Mouse (Mus musculus) heart, embryonic 13.5 days (tissue): ENCODE results near the gene Plbd2. TPM values are rescaled to one million over a fixed set of nuclear protein-coding genes. Genes with fewer than 3 reads are reported as not detected.
"Not testable (repeated sequence)": the region's sequence is repeated elsewhere in the genome, so short reads cannot be mapped to it uniquely, and the experiment has no call there.

ENCODE experiments used
- ATAC-seq: fragments of 200-750 bp; cut with Nextera tagmentation; 2 replicates; pipeline ENCODE4 v1.8.0; 2017; ENCODE audit warnings: moderate TSS enrichment; ENCODE audit not compliant: insufficient number of reproducible peaks, low FRiP score, low TSS enrichment; ENCODE audit errors: extremely low read depth
- H3K27ac ChIP-seq: fragments of 300-500 bp; sonication (generic); replicated peaks from 2 replicates; pipeline ENCODE4 v1.5.1; 2015; ENCODE audit warnings: moderate library complexity, mild to moderate bottlenecking, inconsistent platforms
- H3K27me3 ChIP-seq: fragments of 300-500 bp; sonication (generic); replicated peaks from 2 replicates; pipeline ENCODE4 v1.6.1; 2015; ENCODE audit warnings: mild to moderate bottlenecking, inconsistent platforms
- H3K36me3 ChIP-seq: fragments of 300-500 bp; sonication (generic); 2 replicates; pipeline ENCODE4 v1.6.1; 2015; ENCODE audit warnings: mild to moderate bottlenecking, inconsistent platforms
- H3K4me1 ChIP-seq: fragments of 300-500 bp; sonication (generic); 2 replicates; pipeline ENCODE4 v1.6.1; 2015; ENCODE audit warnings: inconsistent platforms
- H3K4me2 ChIP-seq: fragments of 300-500 bp; sonication (generic); 2 replicates; pipeline ENCODE4 v1.6.1; 2015; ENCODE audit warnings: inconsistent platforms, mild to moderate bottlenecking, moderate library complexity
- H3K4me3 ChIP-seq: fragments of 300-500 bp; sonication (generic); 2 replicates; pipeline ENCODE4 v1.5.1; 2015; ENCODE audit warnings: moderate library complexity, mild to moderate bottlenecking, inconsistent platforms
- H3K9ac ChIP-seq: fragments of 300-500 bp; sonication (generic); 2 replicates; pipeline ENCODE4 v1.6.1; 2015; ENCODE audit warnings: inconsistent platforms, mild to moderate bottlenecking, moderate library complexity
- H3K9me3 ChIP-seq: fragments of 300-500 bp; sonication (generic); 2 replicates; pipeline ENCODE4 v1.6.1; 2016; ENCODE audit warnings: inconsistent platforms
- WGBS: fragments of 180-500 bp; shearing (Covaris S2); methylation state at CpG from one replicate; pipeline ENCODE4 v1.1.7; 2015; ENCODE audit warnings: mixed read lengths; 5-methylcytosine and 5-hydroxymethylcytosine counted together
- polyA plus RNA-seq: library from polyadenylated mRNA; unstranded; fragments of >200 nt; fragmentation: Nextera tagmentation; extraction: Ambion mirVana; gene quantifications from 2 replicates; pipeline ENCODE4 v1.2.1, GENCODE M21; 2015

The Plbd2 gene
- polyA plus RNA-seq, 1 experiment from 2014 or later: 41.5 TPM

- Histone ChIP-seq H3K9ac (peak within 1 kb of the TSS; percentile 77), H3K27me3 (peaks cover 6% of the 10 kb centered on the region; the same call in 1 of the 2 replicates), H3K27ac (no peak within 1 kb of the TSS), H3K4me3 (peak within 1 kb of the TSS; percentile 60), H3K9me3 (no peaks in the 10 kb centered on the region), H3K4me2 (peak within 1 kb of the TSS; percentile 72), H3K36me3 (no peaks in the 10 kb centered on the region), H3K4me1 (peaks cover 41% of the 10 kb centered on the region)
- under 1% methylated on average over 36 of the region's 36 CpGs for WGBS
- peak; percentile 89 for ATAC-seq
Measured at GRCm38 (mm10) chr5:120510982-120511642, 7.7 kb upstream of the Plbd2 start, which contains the start of gene Slc8b1. Gene Slc8b1, plus strand, starts transcription at chr5:120511168.

- Histone ChIP-seq H3K4me1 (peaks cover 38% of the 10 kb centered on the region), H3K36me3 (no peaks in the 10 kb centered on the region), H3K9ac (no peak overlapping the region), H3K9me3 (no peaks in the 10 kb centered on the region), H3K27me3 (peaks cover 4% of the 10 kb centered on the region; the same call in 1 of the 2 replicates), H3K4me3 (no peak overlapping the region), H3K4me2 (no peak overlapping the region), H3K27ac (no peak overlapping the region)
- WGBS: 59% methylated on average over 4 of the region's 4 CpGs
- no peak for ATAC-seq
Measured at GRCm38 (mm10) chr5:120507311-120507710, 3.9 kb upstream of the Plbd2 start.

DNA sequence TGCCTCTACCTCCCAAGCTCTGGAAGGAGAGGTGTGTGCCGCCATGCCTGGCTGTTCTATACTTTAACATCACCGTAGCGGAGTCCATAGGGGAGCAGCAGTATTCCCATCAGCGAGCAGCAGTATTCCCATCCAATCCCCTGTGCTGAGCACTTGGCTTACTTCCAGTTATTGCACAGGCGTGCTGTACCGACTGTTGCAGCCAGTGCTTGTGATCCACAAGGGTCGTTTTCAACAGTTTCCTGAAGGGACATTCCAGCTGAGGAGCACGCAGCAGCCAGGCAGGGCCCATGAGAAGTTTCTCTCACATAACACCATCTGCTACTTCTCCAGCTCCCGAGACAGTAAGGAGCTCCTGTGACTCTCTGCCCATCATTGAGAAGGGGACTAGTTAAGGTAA lies 3.1 kb upstream of the Plbd2 start:
- H3K27ac ChIP-seq: no peak overlapping the region
- WGBS: 37% methylated on average over 9 of the region's 9 CpGs
- H3K27me3 ChIP-seq: no peaks in the 10 kb centered on the region
- H3K9me3 ChIP-seq: no peaks in the 10 kb centered on the region
- peaks cover 39% of the 10 kb centered on the region for H3K4me1 ChIP-seq
- no peak overlapping the region for H3K4me2 ChIP-seq
- no peaks in the 10 kb centered on the region for H3K36me3 ChIP-seq
- H3K4me3 ChIP-seq: no peak overlapping the region
- peak overlapping the region; percentile 28; the same call in 1 of the 2 replicates for H3K9ac ChIP-seq
- no peak for ATAC-seq

DNA sequence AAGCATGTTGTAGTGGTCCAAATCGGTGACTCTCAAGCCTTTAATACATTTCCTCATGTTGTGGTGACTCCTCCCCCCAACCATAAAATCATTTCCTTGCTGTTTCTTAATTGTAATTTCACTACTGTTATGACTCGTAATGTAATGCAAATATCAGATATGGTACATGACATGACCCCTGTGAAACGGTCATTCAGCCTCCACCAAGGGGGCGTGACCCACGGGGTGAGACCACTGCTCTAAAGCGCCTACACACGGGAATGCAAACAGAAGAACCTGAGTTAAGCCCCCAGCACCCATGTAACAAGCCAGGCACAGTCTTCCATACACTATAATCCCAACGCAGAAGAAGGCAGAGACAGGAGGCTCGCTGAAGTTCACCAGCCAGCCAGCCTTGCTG lies 2.4 kb upstream of the Plbd2 start:
- Histone ChIP-seq H3K9ac (no peak overlapping the region), H3K27me3 (no peaks in the 10 kb centered on the region), H3K36me3 (no peaks in the 10 kb centered on the region), H3K4me2 (peak overlapping the region; percentile 39; the same call in 1 of the 2 replicates), H3K4me3 (no peak overlapping the region), H3K9me3 (no peaks in the 10 kb centered on the region), H3K27ac (no peak overlapping the region), H3K4me1 (peaks cover 37% of the 10 kb centered on the region)
- 60% methylated on average over 9 of the region's 9 CpGs for WGBS
- ATAC-seq: no peak

- H3K9me3 ChIP-seq: no peaks in the 10 kb centered on the region
- 0 out of 2 replicates have a peak, but pooled peaks have one; percentile 6 for ATAC-seq
Measured at GRCm38 (mm10) chr5:120505368-120505767, 1.9 kb upstream of the Plbd2 start.

GRCm38 (mm10) chr5:120502675-120503143 lies 716 bp downstream of the Plbd2 start:
- Histone ChIP-seq H3K36me3 (peaks cover 10% of the 10 kb centered on the region), H3K9me3 (no peaks in the 10 kb centered on the region), H3K4me3 (peak overlapping the region; percentile 77), H3K27me3 (no peaks in the 10 kb centered on the region), H3K9ac (peak overlapping the region; percentile 95), H3K4me1 (peaks cover 32% of the 10 kb centered on the region), H3K27ac (no peak overlapping the region), H3K4me2 (peak overlapping the region; percentile 91)
- ATAC-seq: no peak
- WGBS: 5% methylated on average over 12 of the region's 12 CpGs

More at GRCm38 (mm10) chr5:120505368-120505767, 1.9 kb upstream of the Plbd2 start:
- Histone ChIP-seq H3K4me1 (peaks cover 33% of the 10 kb centered on the region), H3K27ac (no peak overlapping the region), H3K4me2 (peak overlapping the region; percentile 39; the same call in 1 of the 2 replicates), H3K27me3 (no peaks in the 10 kb centered on the region), H3K4me3 (0 out of 2 replicates have a peak overlapping the region, but pooled peaks have one; percentile 4), H3K9ac (no peak overlapping the region), H3K36me3 (no peaks in the 10 kb centered on the region)
- WGBS: 21% methylated on average over 16 of the region's 16 CpGs

- Histone ChIP-seq H3K9me3 (no peaks in the 10 kb centered on the region), H3K27ac (no peak overlapping the region), H3K4me2 (peak overlapping the region; percentile 91), H3K36me3 (peaks cover 15% of the 10 kb centered on the region), H3K9ac (peak overlapping the region; percentile 95), H3K4me3 (peak overlapping the region; percentile 77), H3K4me1 (peaks cover 32% of the 10 kb centered on the region), H3K27me3 (no peaks in the 10 kb centered on the region)
- WGBS: 58% methylated on average over 9 of the region's 9 CpGs
- no peak for ATAC-seq
Measured at GRCm38 (mm10) chr5:120502147-120502621, 1.2 kb downstream of the Plbd2 start.

DNA sequence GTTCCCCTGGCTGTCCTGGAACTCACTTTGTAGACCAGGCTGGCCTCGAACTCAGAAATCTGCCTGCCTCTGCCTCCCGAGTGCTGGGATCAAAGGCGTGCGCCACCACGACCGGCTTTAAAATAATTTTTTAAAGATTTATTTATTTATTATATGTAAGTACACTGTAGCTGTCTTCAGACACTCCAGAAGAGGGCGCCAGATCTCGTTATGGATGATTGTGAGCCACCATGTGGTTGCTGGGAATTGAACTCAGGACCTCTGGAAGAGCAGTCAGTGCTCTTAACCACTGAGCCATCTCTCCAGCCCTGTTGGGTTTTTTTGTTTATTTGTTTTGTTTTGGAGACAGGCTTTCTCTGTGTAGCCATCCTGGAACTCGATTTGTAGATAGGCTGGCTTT lies 2.8 kb downstream of the Plbd2 start:
- not testable (repeated sequence) for H3K27me3 ChIP-seq, H3K4me2 ChIP-seq, H3K9ac ChIP-seq, ATAC-seq, H3K9me3 ChIP-seq, H3K4me3 ChIP-seq, H3K27ac ChIP-seq
- 85% methylated on average over 9 of the region's 9 CpGs for WGBS
- peaks cover 20% of the 10 kb centered on the region for H3K4me1 ChIP-seq
- H3K36me3 ChIP-seq: peaks cover 23% of the 10 kb centered on the region

DNA sequence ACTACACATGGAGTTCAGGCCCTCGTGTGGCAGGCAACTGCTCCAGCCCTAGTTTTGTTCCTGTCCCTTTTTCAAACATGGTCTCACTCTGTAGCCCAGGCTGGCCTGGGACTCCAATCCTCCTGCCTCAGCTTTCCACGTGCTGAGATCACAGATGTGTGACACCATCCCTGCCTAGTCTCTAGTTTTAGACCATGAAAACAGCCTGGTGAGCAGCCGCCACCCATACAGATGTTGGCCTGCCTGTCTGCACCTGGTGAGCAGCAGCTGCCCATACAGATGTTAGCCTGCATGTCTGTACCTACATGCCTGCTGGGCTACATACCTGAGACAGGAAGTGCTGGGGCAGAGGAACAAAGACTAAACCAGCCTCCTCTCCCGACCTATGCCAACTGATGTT lies 4.2 kb downstream of the Plbd2 start:
- H3K36me3 ChIP-seq: peaks cover 35% of the 10 kb centered on the region
- no peak for ATAC-seq
- peaks cover 16% of the 10 kb centered on the region for H3K4me1 ChIP-seq
- H3K9me3 ChIP-seq: no peaks in the 10 kb centered on the region
- H3K27ac ChIP-seq: no peak overlapping the region
- H3K9ac ChIP-seq: no peak overlapping the region
- no peaks in the 10 kb centered on the region for H3K27me3 ChIP-seq
- H3K4me3 ChIP-seq: no peak overlapping the region
- WGBS: 74% methylated on average over 4 of the region's 4 CpGs
- no peak overlapping the region for H3K4me2 ChIP-seq

GRCm38 (mm10) chr5:120497071-120497470 lies 6.4 kb downstream of the Plbd2 start:
- ATAC-seq: no peak
- peaks cover 56% of the 10 kb centered on the region for H3K36me3 ChIP-seq
- peaks cover 6% of the 10 kb centered on the region for H3K4me1 ChIP-seq
- H3K27me3 ChIP-seq: no peaks in the 10 kb centered on the region
- no peak overlapping the region for H3K4me3 ChIP-seq
- no peak overlapping the region for H3K27ac ChIP-seq
- no peak overlapping the region for H3K9ac ChIP-seq
- H3K4me2 ChIP-seq: no peak overlapping the region
- 80% methylated on average over 3 of the region's 3 CpGs for WGBS
- no peaks in the 10 kb centered on the region for H3K9me3 ChIP-seq

GRCm38 (mm10) chr5:120495703-120496226 lies 7.7 kb downstream of the Plbd2 start:
- peaks cover 8% of the 10 kb centered on the region for H3K4me1 ChIP-seq
- H3K9me3 ChIP-seq: no peaks in the 10 kb centered on the region
- H3K27ac ChIP-seq: no peak overlapping the region
- peaks cover 60% of the 10 kb centered on the region for H3K36me3 ChIP-seq
- H3K27me3 ChIP-seq: no peaks in the 10 kb centered on the region
- H3K4me3 ChIP-seq: no peak overlapping the region
- no peak overlapping the region for H3K4me2 ChIP-seq
- 85% methylated on average over 13 of the region's 13 CpGs for WGBS
- ATAC-seq: no peak
- no peak overlapping the region for H3K9ac ChIP-seq
